Mouse (Mus musculus) hindbrain, embryonic 15.5 days (tissue): ENCODE results near the gene Alk. TPM values are rescaled to one million over a fixed set of nuclear protein-coding genes. Genes with fewer than 3 reads are reported as not detected.

Experiments
- ATAC-seq: fragments of 200-750 bp; cut with Nextera tagmentation; 2 replicates; pipeline ENCODE4 v1.8.0; 2017; ENCODE audit warnings: low read depth, moderate number of reproducible peaks, moderate TSS enrichment; ENCODE audit not compliant: low FRiP score
- H3K27ac ChIP-seq: fragments of 300-500 bp; sonication (generic); replicated peaks from 2 replicates; pipeline ENCODE4 v1.5.1; 2015; ENCODE audit warnings: mild to moderate bottlenecking, inconsistent platforms
- H3K27me3 ChIP-seq: fragments of 300-500 bp; sonication (generic); 2 replicates; pipeline ENCODE4 v1.6.1; 2015; ENCODE audit warnings: control low read depth, inconsistent platforms
- H3K36me3 ChIP-seq: fragments of 300-500 bp; sonication (generic); 2 replicates; pipeline ENCODE4 v1.6.1; 2015; ENCODE audit warnings: control low read depth, inconsistent platforms
- H3K4me1 ChIP-seq: fragments of 300-500 bp; sonication (generic); replicated peaks from 2 replicates; pipeline ENCODE4 v1.6.1; 2015; ENCODE audit warnings: control low read depth, inconsistent platforms
- H3K4me2 ChIP-seq: fragments of 300-500 bp; sonication (generic); 2 replicates; pipeline ENCODE4 v1.6.1; 2015; ENCODE audit warnings: moderate library complexity, mild to moderate bottlenecking, inconsistent platforms
- H3K4me3 ChIP-seq: fragments of 300-500 bp; sonication (generic); 2 replicates; pipeline ENCODE4 v1.5.1; 2015; ENCODE audit warnings: mild to moderate bottlenecking, inconsistent platforms
- H3K9ac ChIP-seq: fragments of 300-500 bp; sonication (generic); 2 replicates; pipeline ENCODE4 v1.6.1; 2015; ENCODE audit warnings: inconsistent platforms
- H3K9me3 ChIP-seq: fragments of 300-500 bp; sonication (generic); 2 replicates; pipeline ENCODE4 v1.6.1; 2016; ENCODE audit warnings: control low read depth, inconsistent platforms
- WGBS: fragments of 180-500 bp; shearing (Covaris S2); methylation state at CpG from one replicate; pipeline ENCODE4 v1.1.7; 2015; 5-methylcytosine and 5-hydroxymethylcytosine counted together
- polyA plus RNA-seq: library from polyadenylated mRNA; unstranded; fragments of >200 nt; fragmentation: Nextera tagmentation; extraction: Ambion mirVana; gene quantifications from 2 replicates; pipeline ENCODE4 v1.2.1, GENCODE M21; 2015

The Alk gene
- polyA plus RNA-seq, 1 experiment from 2014 or later: 5.1 TPM

- H3K9me3 ChIP-seq: no peaks in the 10 kb centered on the region
- no peaks in the 10 kb centered on the region for H3K27me3 ChIP-seq
These were observed 732.4 kb downstream of the Alk start for GRCm38 (mm10) chr17:71871981-71872380.

GRCm38 (mm10) chr17:71870641-71871040 is 733.8 kb downstream of the Alk start:
- WGBS: 73% methylated on average over 1 of the region's 1 CpGs

More at GRCm38 (mm10) chr17:71871981-71872380, 732.4 kb downstream of the Alk start:
- no peak for ATAC-seq
- no peak overlapping the region for H3K27ac ChIP-seq
- WGBS: 81% methylated on average over 7 of the region's 7 CpGs
- H3K36me3 ChIP-seq: no peaks in the 10 kb centered on the region
- no peak overlapping the region for H3K4me2 ChIP-seq
- peaks cover 11% of the 10 kb centered on the region for H3K4me1 ChIP-seq
- no peak overlapping the region for H3K9ac ChIP-seq
- no peak overlapping the region for H3K4me3 ChIP-seq

GRCm38 (mm10) chr17:71870232-71870621 is 734.2 kb downstream of the Alk start:
- Histone ChIP-seq H3K9me3 (no peaks in the 10 kb centered on the region), H3K4me1 (peaks cover 11% of the 10 kb centered on the region), H3K27ac (no peak overlapping the region), H3K9ac (no peak overlapping the region), H3K4me2 (no peak overlapping the region), H3K4me3 (no peak overlapping the region), H3K27me3 (no peaks in the 10 kb centered on the region), H3K36me3 (no peaks in the 10 kb centered on the region)
- ATAC-seq: no peak
- WGBS: 91% methylated on average over 8 of the region's 8 CpGs

More at GRCm38 (mm10) chr17:71870641-71871040, 733.8 kb downstream of the Alk start:
- Histone ChIP-seq H3K9me3 (no peaks in the 10 kb centered on the region), H3K4me2 (no peak overlapping the region), H3K36me3 (no peaks in the 10 kb centered on the region), H3K4me3 (no peak overlapping the region), H3K27ac (no peak overlapping the region), H3K4me1 (peaks cover 11% of the 10 kb centered on the region), H3K9ac (no peak overlapping the region), H3K27me3 (no peaks in the 10 kb centered on the region)
- ATAC-seq: no peak

DNA sequence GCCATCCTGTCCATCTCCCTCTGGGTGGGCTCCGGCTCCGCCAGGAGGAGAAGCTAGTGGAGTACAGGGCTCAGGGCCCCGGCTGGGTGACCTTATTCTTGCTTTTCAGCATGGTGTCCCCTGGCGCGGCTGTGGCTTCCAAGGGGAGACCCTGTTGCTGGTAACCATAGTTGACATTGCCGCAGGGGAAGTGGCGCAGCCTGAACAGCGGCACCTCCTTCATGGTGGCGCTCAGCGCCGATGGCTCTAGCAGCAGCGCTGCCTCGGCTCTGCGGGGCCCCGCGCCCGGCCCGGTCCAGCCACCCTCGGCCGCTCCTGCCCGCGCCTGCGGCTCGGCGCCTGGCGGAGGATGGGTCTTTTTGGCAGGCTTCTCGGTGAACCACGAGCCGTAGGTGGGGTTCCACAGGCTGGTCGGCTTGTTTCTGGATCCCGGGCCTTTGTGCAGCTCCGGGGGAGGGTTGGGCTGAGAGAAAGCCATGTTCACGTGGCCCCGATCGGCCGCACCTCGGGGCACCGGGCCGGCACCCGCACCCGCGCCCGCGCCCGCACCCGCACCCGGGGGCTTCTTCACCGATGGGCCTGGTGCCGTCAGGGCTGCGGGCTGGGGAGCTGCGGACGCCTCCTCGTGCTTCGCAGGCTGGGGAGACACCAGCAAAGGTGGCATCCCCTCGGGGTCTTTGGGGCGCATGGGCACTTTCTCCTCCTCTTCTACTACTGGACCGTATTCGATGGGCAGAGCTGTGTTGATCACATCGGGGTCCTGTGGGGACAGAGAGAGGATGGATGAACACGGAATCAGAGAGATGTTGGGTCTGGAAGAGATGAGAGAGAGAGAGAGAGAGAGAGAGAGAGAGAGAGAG is 734.8 kb downstream of the Alk start:
- ATAC-seq: peak; percentile 77
- Histone ChIP-seq H3K4me2 (peak overlapping the region; percentile 71), H3K9me3 (no peaks in the 10 kb centered on the region), H3K36me3 (no peaks in the 10 kb centered on the region), H3K27me3 (no peaks in the 10 kb centered on the region), H3K4me3 (peak overlapping the region; percentile 42), H3K27ac (no peak overlapping the region), H3K4me1 (peaks cover 11% of the 10 kb centered on the region), H3K9ac (peak overlapping the region; percentile 48)
- 5% methylated on average over 60 of the region's 60 CpGs for WGBS

- 47% methylated on average over 12 of the region's 12 CpGs for WGBS
- ATAC-seq: no peak
- Histone ChIP-seq H3K36me3 (no peaks in the 10 kb centered on the region), H3K4me1 (peaks cover 11% of the 10 kb centered on the region), H3K9me3 (no peaks in the 10 kb centered on the region), H3K4me2 (peak overlapping the region; percentile 71), H3K9ac (no peak overlapping the region), H3K27ac (no peak overlapping the region), H3K27me3 (no peaks in the 10 kb centered on the region), H3K4me3 (no peak overlapping the region)
These were observed 735.6 kb downstream of the Alk start for GRCm38 (mm10) chr17:71868828-71869227.

GRCm38 (mm10) chr17:71867892-71868291 is 736.5 kb downstream of the Alk start:
- Histone ChIP-seq H3K4me3 (no peak overlapping the region), H3K4me1 (peaks cover 11% of the 10 kb centered on the region), H3K27ac (no peak overlapping the region), H3K4me2 (no peak overlapping the region), H3K9ac (no peak overlapping the region), H3K9me3 (no peaks in the 10 kb centered on the region), H3K27me3 (no peaks in the 10 kb centered on the region), H3K36me3 (no peaks in the 10 kb centered on the region)
- WGBS: 91% methylated on average over 2 of the region's 2 CpGs
- ATAC-seq: no peak

- no peak overlapping the region for H3K4me3 ChIP-seq
- no peaks in the 10 kb centered on the region for H3K27me3 ChIP-seq
- no peaks in the 10 kb centered on the region for H3K36me3 ChIP-seq
- H3K9ac ChIP-seq: no peak overlapping the region
- no peak overlapping the region for H3K27ac ChIP-seq
- H3K4me2 ChIP-seq: no peak overlapping the region
- WGBS: 79% methylated on average over 5 of the region's 5 CpGs
- no peaks in the 10 kb centered on the region for H3K9me3 ChIP-seq
- H3K4me1 ChIP-seq: peaks cover 11% of the 10 kb centered on the region
- ATAC-seq: no peak
These were observed 739.0 kb downstream of the Alk start for GRCm38 (mm10) chr17:71865437-71865836.

GRCm38 (mm10) chr17:71864039-71864438 is 740.4 kb downstream of the Alk start:
- Histone ChIP-seq H3K4me2 (no peak overlapping the region), H3K4me3 (no peak overlapping the region), H3K27me3 (no peaks in the 10 kb centered on the region), H3K9me3 (no peaks in the 10 kb centered on the region), H3K9ac (no peak overlapping the region), H3K36me3 (peaks cover 7% of the 10 kb centered on the region), H3K4me1 (peaks cover 3% of the 10 kb centered on the region; the same call in 1 of the 2 replicates), H3K27ac (no peak overlapping the region)
- ATAC-seq: no peak
- WGBS: 84% methylated on average over 8 of the region's 8 CpGs

DNA sequence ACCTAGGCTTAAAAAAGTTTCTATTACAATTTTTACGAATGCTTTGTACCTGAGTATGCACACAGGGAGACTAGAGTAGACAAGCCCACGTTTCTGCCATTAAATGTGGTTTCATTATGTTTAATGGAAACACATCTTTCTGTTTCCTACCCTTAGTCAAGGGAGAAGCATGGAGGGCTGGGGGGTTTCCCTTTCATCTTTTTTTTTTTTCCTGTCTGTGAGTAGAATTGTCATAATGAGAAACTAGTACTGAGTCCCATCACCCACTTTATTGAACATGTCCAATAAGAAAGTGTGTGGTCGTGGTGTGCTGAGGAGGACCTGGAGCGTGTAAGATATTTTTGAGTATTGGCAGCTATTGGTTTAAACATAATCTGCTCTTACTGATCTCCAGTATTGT is 741.5 kb downstream of the Alk start:
- 91% methylated on average over 4 of the region's 4 CpGs for WGBS
- H3K4me2 ChIP-seq: no peak overlapping the region
- no peak overlapping the region for H3K4me3 ChIP-seq
- H3K4me1 ChIP-seq: no peaks in the 10 kb centered on the region
- H3K9ac ChIP-seq: no peak overlapping the region
- no peaks in the 10 kb centered on the region for H3K9me3 ChIP-seq
- peaks cover 11% of the 10 kb centered on the region for H3K36me3 ChIP-seq
- no peak overlapping the region for H3K27ac ChIP-seq
- H3K27me3 ChIP-seq: no peaks in the 10 kb centered on the region
- no peak for ATAC-seq

DNA sequence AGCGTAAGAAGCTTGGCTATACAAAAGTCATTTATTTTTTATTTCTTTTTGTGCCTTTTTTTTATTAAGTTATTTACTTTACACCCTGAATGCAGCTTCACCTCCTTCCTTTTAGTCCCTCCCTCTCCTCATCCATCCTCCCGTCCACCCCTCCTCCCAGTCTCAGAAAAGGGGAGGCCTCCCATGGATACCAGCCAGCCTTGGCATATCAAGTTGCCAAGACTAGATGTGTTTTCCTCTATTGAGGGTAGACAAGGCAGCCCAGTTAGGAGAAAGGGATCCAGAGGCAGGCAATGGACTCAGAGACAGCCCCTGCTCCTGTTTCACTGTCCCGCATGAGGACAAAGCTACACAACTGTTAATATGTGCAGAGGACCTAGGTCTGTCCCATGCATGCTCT is 742.2 kb downstream of the Alk start:
- no peak for ATAC-seq
- whole genome bisulfite sequencing: 72% methylated on average over 3 of the region's 3 CpGs
- no peak overlapping the region for H3K4me3 ChIP-seq

DNA sequence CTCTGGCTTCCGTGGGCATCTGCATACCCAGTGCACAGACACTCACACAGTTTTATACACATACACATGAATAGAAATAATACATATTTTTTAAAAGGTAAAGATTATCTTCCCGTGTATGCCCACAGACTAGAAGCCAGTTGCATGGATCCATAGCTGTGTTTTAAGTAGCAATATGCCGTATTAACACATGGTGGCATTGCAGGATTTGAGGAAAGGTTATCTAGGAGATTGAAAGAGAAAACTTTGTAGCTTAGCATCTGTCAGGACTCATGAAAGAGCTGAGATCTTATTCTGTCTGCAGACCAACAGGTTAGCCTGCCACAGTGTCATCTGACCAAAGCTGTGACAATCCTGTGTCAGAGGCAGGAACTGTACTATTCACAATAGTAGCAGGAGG is 772.5 kb downstream of the Alk start:
- H3K27ac ChIP-seq: no peak overlapping the region
- WGBS: 91% methylated on average over 3 of the region's 3 CpGs
- H3K36me3 ChIP-seq: peaks cover 16% of the 10 kb centered on the region
- peak; percentile 15; the same call in 1 of the 2 replicates for ATAC-seq
- H3K4me1 ChIP-seq: no peaks in the 10 kb centered on the region
- no peaks in the 10 kb centered on the region for H3K27me3 ChIP-seq
- H3K4me3 ChIP-seq: no peak overlapping the region
- H3K9me3 ChIP-seq: no peaks in the 10 kb centered on the region
- H3K9ac ChIP-seq: no peak overlapping the region
- no peak overlapping the region for H3K4me2 ChIP-seq

More for the DNA sequence above, 742.2 kb downstream of the Alk start:
- H3K9ac ChIP-seq: no peak overlapping the region
- H3K27ac ChIP-seq: no peak overlapping the region
- H3K36me3 ChIP-seq: peaks cover 12% of the 10 kb centered on the region
- no peaks in the 10 kb centered on the region for H3K27me3 ChIP-seq
- H3K4me2 ChIP-seq: no peak overlapping the region
- H3K4me1 ChIP-seq: no peaks in the 10 kb centered on the region
- H3K9me3 ChIP-seq: no peaks in the 10 kb centered on the region

- no peak overlapping the region for H3K27ac ChIP-seq
- 68% methylated on average over 12 of the region's 12 CpGs for WGBS
- ATAC-seq: no peak
- no peak overlapping the region for H3K9ac ChIP-seq
- H3K27me3 ChIP-seq: no peaks in the 10 kb centered on the region
- H3K9me3 ChIP-seq: no peaks in the 10 kb centered on the region
- H3K36me3 ChIP-seq: peaks cover 28% of the 10 kb centered on the region
- no peaks in the 10 kb centered on the region for H3K4me1 ChIP-seq
- H3K4me2 ChIP-seq: no peak overlapping the region
- H3K4me3 ChIP-seq: no peak overlapping the region
These were observed 775.6 kb downstream of the Alk start for GRCm38 (mm10) chr17:71828647-71829414.
